Mouse (Mus musculus) thymus, adult 2 months (tissue): Measurements from ENCODE around the gene Zc3h7b. TPM values are rescaled to one million over a fixed set of nuclear protein-coding genes. Genes with fewer than 3 reads are reported as not detected.

Experiments
- DNase-seq: peaks from one replicate; pipeline ENCODE4 v3.0.0; 2021
- H3K27ac ChIP-seq: fragments of 200-500 bp; 2 replicates; pipeline ENCODE4 v1.5.1; 2012; ENCODE audit warnings: low read length, control low read depth; ENCODE audit not compliant: control insufficient read depth, insufficient read depth
- H3K27me3 ChIP-seq: fragments of 200-500 bp; 2 replicates; pipeline ENCODE4 v1.6.1; 2012; ENCODE audit warnings: mild to moderate bottlenecking, low read length, moderate library complexity, mixed read lengths; ENCODE audit not compliant: control insufficient read depth, insufficient read depth
- H3K36me3 ChIP-seq: fragments of 200-500 bp; 2 replicates; pipeline ENCODE4 v1.6.1; 2012; ENCODE audit warnings: mild to moderate bottlenecking, low read length, moderate library complexity; ENCODE audit not compliant: control insufficient read depth, insufficient read depth
- H3K4me1 ChIP-seq: fragments of 200-500 bp; replicated peaks from 2 replicates; pipeline ENCODE4 v1.6.1; 2012; ENCODE audit warnings: low read length; ENCODE audit not compliant: control insufficient read depth, insufficient read depth
- H3K4me3 ChIP-seq: fragments of 200-500 bp; 2 replicates; pipeline ENCODE4 v1.5.1; 2012; ENCODE audit warnings: mild to moderate bottlenecking, low read length, control low read depth, moderate library complexity; ENCODE audit not compliant: control insufficient read depth, insufficient read depth
- CTCF ChIP-seq: fragments of 200-500 bp; IDR thresholded peaks from 2 replicates; pipeline ENCODE4 v1.5.1; 2012; ENCODE audit warnings: mild to moderate bottlenecking, control low read depth, low read length, moderate library complexity, borderline replicate concordance; ENCODE audit not compliant: control insufficient read depth, poor library complexity, insufficient read depth; ENCODE audit errors: extremely low read depth
- POLR2A ChIP-seq: fragments of 200-500 bp; IDR thresholded peaks from 2 replicates; pipeline ENCODE4 v1.6.1; 2012; ENCODE audit warnings: mild to moderate bottlenecking, low read length, control low read depth, moderate library complexity; ENCODE audit not compliant: control insufficient read depth, poor library complexity, insufficient read depth; ENCODE audit errors: extremely low read depth
- WGBS: fragments of 180-500 bp; shearing (Covaris S2); methylation state at CpG from one replicate; pipeline ENCODE4 v1.1.7; 2018; 5-methylcytosine and 5-hydroxymethylcytosine counted together
- polyA plus RNA-seq: library from polyadenylated mRNA; depleted of rRNA; stranded (reverse); fragments of >200 nt; gene quantifications from 2 replicates; pipeline ENCODE4 v1.2.3, GENCODE M21; 2012

Zc3h7b gene
- polyA plus RNA-seq, 1 experiment, result 42.3 TPM

- Histone ChIP-seq H3K36me3 (no peaks in the 10 kb centered on the region), H3K4me3 (no peak overlapping the region), H3K27me3 (no peaks in the 10 kb centered on the region), H3K27ac (no peak overlapping the region), H3K4me1 (peaks cover 20% of the 10 kb centered on the region)
- no peak for DNase-seq
- TF ChIP-seq CTCF, result no peak
- WGBS, result 94% methylated on average over 4 of the region's 4 CpGs
These were observed 62.0 kb downstream of the Zc3h7b start for GRCm38 (mm10) chr15:81806621-81807404.

DNA sequence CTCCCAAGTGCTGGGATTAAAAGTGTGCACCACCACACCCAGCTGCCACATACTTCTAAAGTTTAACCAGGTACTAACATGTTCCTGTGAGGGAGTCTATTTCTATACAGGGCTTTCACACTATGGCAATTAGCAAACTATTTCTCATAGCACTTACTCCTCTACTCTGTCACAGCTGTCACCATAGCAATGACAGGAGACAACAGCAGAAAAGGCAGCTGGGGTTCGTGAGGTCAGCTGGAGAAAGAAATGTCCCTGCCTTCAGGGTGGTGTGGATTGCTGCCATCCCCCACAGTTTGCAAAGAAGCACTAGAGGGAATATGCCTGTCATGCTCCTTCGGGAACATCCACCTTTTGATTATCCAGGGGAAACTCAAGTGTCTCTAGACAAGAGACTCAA is 63.9 kb downstream of the Zc3h7b start:
- no peak for TF ChIP-seq CTCF
- TF ChIP-seq POLR2A, result no peak
- H3K27ac ChIP-seq, result no peak overlapping the region
- DNase-seq, result no peak
- H3K27me3 ChIP-seq, result no peaks in the 10 kb centered on the region
- no peaks in the 10 kb centered on the region for H3K36me3 ChIP-seq
- WGBS, result 93% methylated on average over 2 of the region's 2 CpGs
- H3K4me1 ChIP-seq, result peaks cover 12% of the 10 kb centered on the region
- no peak overlapping the region for H3K4me3 ChIP-seq

DNA sequence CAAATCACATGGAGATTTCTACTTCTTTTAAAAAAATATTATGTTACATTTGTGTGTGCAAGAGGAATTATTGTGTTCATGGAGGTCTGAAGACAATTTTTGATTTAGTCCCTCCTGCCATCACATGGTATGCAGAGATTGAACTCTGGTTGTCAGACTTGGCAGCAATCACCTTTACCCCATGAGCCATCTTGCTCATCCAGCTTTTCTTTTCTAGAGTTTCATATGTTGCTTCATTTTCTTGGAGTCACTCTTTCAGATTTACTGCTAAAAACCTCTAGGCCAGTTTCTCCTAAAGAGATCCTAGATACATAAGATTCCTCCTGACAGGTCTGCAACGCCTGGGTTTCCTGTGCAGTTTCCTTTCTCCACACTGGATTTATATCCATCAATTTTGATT is 64.7 kb downstream of the Zc3h7b start:
- no peaks in the 10 kb centered on the region for H3K36me3 ChIP-seq
- no peak overlapping the region for H3K4me3 ChIP-seq
- DNase-seq, result no peak
- peaks cover 12% of the 10 kb centered on the region for H3K4me1 ChIP-seq
- H3K27ac ChIP-seq, result no peak overlapping the region
- 22% methylated on average over 1 of the region's 1 CpGs for WGBS
- TF ChIP-seq CTCF (no peak), POLR2A (no peak)
- H3K27me3 ChIP-seq, result no peaks in the 10 kb centered on the region

- peaks cover 12% of the 10 kb centered on the region for H3K4me1 ChIP-seq
- H3K27ac ChIP-seq, result peak overlapping the region; percentile 1; the same call in 1 of the 2 replicates
- DNase-seq, result peak; percentile 25
- no peaks in the 10 kb centered on the region for H3K27me3 ChIP-seq
- H3K36me3 ChIP-seq, result no peaks in the 10 kb centered on the region
- peak overlapping the region; percentile 46; the same call in 1 of the 2 replicates for H3K4me3 ChIP-seq
- no peak for TF ChIP-seq POLR2A
- no peak for TF ChIP-seq CTCF
- WGBS, result under 1% methylated on average over 10 of the region's 10 CpGs
These were observed 65.3 kb downstream of the Zc3h7b start for GRCm38 (mm10) chr15:81810150-81810549.

DNA sequence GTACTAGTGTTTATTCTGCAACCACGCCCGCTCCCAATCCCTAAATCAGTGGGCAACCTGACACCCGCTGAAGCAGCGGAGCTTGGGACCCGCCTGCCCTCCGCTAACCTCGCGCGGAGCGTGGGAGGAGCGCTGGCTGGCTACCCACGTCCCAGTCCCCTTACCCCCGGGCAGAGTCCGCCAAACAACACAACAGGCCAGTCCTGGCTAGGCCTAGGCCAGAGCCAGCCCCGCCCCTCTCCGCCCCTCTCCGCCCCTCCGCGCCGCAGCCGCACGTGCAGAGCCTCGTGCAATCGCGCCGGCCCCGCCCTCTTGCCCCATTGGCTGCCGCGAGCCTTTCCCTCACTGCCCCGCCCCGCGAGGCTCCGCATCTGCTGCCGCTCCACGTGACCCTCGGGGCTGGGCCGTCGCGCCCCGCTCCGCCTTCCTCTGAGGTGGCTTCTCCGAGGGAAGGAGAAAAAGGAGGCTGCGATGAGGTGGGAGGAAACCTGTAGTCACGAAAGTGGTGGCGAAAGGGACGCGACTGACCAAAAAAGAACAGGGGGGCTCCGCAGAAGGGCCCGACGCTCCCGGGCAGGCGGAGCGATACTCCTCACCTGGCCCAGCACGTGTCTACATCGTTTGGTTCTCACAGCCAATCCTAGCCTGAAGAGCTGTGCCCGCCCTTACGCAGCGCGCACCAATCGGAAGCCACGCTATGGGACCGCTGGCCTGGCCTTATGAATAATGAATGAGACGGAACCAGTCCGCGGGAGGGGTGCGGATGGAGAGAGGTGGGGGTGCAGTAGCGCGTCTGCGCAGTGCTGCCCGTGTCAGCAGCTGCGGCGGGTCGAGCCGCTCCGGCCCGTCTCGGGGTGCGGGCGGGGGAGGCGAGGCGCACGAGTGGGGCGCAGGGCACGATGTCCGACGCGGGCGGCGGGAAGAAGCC is 66.1 kb downstream of the Zc3h7b start:
- WGBS, result under 1% methylated on average over 89 of the region's 89 CpGs
- H3K4me3 ChIP-seq, result peak overlapping the region; percentile 53
- H3K27me3 ChIP-seq, result no peaks in the 10 kb centered on the region
- H3K4me1 ChIP-seq, result peaks cover 12% of the 10 kb centered on the region
- DNase-seq, result peak; percentile 96
- peak; percentile 44 for TF ChIP-seq CTCF
- no peak for TF ChIP-seq POLR2A
- peak overlapping the region; percentile 1; the same call in 1 of the 2 replicates for H3K27ac ChIP-seq
- no peaks in the 10 kb centered on the region for H3K36me3 ChIP-seq

GRCm38 (mm10) chr15:81811599-81811996 is 66.7 kb downstream of the Zc3h7b start:
- no peak for TF ChIP-seq CTCF
- TF ChIP-seq POLR2A, result no peak
- 2% methylated on average over 25 of the region's 26 CpGs for WGBS
- Histone ChIP-seq H3K36me3 (no peaks in the 10 kb centered on the region), H3K4me1 (peaks cover 12% of the 10 kb centered on the region), H3K27ac (no peak overlapping the region), H3K4me3 (peak overlapping the region; percentile 53), H3K27me3 (no peaks in the 10 kb centered on the region)
- DNase-seq, result no peak
